Mouse (Mus musculus): ENCODE results near the gene Nxf1. TPM values are rescaled to one million over a fixed set of nuclear protein-coding genes. Genes with fewer than 3 reads are reported as not detected.

Nxf1 gene
- total RNA-seq, 1 experiment from 2014 or later, result 183 TPM

DNA sequence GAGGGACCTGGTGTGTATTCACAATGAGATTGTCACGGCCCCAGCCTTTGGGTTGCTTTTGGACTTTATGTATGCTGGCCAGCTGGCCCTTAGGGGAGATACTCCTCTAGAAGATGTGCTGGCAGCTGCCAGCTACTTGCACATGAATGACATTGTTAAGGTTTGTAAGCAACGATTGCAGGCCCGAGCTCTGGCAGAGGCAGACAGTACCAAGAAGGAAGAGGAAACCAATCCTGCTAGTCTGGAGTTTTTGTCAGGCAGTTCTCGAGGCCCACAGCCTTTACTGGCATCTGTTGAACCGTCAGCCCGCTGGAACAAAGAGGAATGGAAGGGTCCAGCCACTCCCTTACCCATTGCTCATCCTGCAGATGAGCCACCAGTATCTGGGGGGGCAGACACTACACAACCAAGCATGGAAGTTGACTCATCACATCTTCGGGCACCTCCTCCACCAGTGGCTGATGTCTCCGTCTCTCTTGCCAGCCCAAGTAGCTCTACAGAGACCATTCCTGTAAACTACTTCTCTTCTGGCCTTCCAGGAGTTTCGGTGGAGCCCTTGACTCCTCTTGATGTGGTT is 46.4 kb downstream of the Nxf1 start:
- no peak for ATAC-seq (ENCODE audit: extremely low read depth, insufficient number of reproducible peaks, low FRiP score, poor library complexity, severe bottlenecking)

GRCm38 (mm10) chr19:8803879-8804660 is 47.2 kb downstream of the Nxf1 start:
- no peak for ATAC-seq (ENCODE audit: extremely low read depth, insufficient number of reproducible peaks, low FRiP score, poor library complexity, severe bottlenecking)

GRCm38 (mm10) chr19:8806810-8807209 is 49.9 kb downstream of the Nxf1 start:
- ATAC-seq (ENCODE audit: extremely low read depth, insufficient number of reproducible peaks, low FRiP score, poor library complexity, severe bottlenecking), result no peak

DNA sequence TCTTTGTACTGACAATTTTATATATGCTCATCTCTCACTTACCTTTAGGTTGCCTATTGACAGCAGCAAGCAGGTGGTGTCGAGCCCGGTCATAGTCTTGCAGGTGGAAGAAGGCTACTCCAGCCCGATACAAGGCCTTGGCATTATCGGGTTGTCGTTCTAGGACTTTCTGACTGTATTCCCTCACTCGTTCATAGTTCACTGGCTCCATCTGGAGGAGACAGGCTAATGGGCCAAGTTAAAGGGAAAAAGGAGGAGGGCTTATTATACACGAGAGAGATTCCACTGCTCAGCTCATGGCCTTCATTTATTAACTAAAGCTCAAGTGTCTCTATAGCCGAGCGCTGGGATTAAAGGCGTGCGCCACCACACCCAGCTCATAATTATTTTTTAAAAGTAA is 58.9 kb downstream of the Nxf1 start:
- no peak for ATAC-seq (ENCODE audit: extremely low read depth, insufficient number of reproducible peaks, low FRiP score, poor library complexity, severe bottlenecking)

GRCm38 (mm10) chr19:8817001-8817400 is 60.1 kb downstream of the Nxf1 start:
- ATAC-seq (ENCODE audit: extremely low read depth, insufficient number of reproducible peaks, low FRiP score, poor library complexity, severe bottlenecking), result no peak

DNA sequence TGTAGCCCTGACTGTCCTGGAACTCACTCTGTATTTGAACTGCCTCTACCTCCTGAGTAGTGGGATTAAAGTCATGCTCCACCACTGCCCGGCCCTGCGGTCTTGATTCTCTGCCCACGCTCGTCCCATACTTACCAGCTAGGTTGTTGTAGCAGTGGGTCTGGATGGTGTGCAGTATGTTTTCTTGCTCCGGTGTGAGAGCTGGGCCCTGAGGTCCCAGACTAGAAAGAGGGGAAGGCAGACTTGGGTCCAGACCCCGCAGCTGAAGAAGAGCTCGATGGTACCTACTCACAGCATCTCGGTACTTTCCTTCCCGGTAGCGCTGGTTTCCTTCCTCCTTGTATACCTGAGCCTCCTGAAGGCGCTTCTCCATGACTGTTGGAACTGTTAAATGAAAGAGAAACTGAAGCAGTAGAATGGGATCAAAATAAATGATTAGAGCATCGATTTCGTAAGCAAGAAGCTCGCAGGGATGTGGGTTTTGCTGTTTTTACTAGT is 61.5 kb downstream of the Nxf1 start:
- no peak for ATAC-seq (ENCODE audit: extremely low read depth, insufficient number of reproducible peaks, low FRiP score, poor library complexity, severe bottlenecking)

DNA sequence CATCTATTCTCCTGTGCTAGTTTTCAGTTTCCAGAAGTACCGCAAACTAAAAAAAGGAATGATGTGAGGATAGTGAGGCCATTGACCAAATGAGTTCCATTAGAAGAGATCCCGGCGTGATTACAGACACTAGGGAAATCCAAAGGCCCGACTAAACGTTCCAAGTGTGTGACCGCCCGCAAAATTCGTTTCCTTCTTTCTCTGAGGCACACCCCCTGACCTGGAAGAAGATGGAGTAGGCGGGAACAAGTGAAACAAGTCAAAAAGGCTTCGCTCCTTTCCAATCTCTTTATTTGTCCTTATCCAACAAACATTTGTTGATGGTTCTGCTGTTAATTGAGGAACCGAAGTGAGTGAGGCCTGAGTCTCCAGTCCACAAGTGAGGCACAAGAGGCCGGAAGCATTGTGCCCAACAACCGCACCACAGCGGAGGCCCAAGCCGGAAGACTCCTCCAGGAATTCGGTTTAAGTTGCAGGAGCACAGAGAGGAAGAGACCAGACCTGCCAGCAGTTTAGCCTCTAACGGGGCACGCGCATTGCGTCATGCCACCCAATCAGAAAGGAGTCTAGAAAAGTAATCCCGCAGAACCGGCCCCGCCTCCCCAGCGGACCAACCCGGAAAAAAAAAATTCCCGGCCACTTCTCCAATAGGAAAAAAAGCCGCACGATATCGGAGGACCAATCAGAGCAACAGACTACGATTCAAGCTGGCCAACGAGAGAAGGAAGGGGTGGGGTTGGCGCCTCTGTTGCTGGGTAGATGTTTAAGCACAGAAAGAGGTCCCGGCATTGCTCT is 62.1 kb downstream of the Nxf1 start, which contains the start of gene Ttc9c:
Ttc9c (minus strand) TSS at position 533 of the 795 bp plus-strand sequence.
- ATAC-seq (ENCODE audit: extremely low read depth, insufficient number of reproducible peaks, low FRiP score, poor library complexity, severe bottlenecking), result peak; percentile 68

DNA sequence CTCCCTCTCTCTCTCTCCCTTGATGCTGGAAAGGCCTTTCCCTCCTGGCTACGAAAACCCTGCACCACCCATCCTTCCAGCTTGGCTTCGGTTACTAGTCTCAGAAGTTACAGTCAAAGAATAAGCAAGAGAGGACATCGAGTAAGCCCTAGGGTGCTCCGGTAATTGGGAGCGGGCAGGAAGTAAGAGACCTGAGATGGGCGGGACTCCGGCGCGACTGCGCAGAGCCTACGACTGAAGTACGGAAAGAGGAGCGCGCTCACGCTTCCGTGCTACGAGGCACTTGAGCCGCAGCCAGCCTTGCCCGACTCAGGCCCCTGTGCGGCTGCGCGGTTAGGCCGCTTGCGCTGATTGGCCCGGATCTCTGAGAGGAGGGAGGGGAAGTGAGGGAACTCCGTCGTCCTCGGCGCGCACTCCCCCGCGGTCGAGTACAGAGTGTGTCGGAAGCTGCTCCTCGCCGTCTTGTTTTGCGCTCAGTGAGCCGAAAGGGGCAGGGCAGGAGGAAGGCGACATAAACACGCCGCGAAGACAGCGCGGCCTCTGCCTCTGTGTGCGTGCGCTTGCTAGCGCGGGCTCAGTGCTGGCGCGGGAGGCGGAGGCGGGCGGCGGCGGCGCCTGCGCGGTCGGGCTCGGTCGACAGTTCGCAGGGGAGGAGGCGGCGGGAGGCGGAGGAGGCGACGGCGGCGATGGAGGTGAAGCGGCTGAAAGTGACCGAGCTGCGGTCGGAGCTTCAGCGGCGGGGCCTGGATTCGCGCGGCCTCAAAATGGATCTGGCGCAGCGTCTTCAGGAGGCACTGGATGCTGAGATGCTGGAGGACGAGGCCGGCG is 62.9 kb downstream of the Nxf1 start, which contains the start of gene Hnrnpul2:
Hnrnpul2 (plus strand) TSS at position 415 of the 828 bp plus-strand sequence.
- peak; percentile 85 for ATAC-seq (ENCODE audit: extremely low read depth, insufficient number of reproducible peaks, low FRiP score, poor library complexity, severe bottlenecking)

Other genes with a start within 250 kb of the Nxf1 start
- not detected in 2 replicates for gene Slc22a8, start 165.8 kb upstream of the Nxf1 start, total RNA-seq (2017)
- gene Slc22a6, start 139.0 kb upstream of the Nxf1 start, total RNA-seq (2017), result not detected in 2 replicates
- gene Chrm1, start 93.3 kb upstream of the Nxf1 start, total RNA-seq (2017), result not detected in 2 replicates
- gene Slc3a2, start 33.7 kb upstream of the Nxf1 start, total RNA-seq (2017), result 62.0 and 69.6 TPM in 2 replicates
- 36.4 and 46.0 TPM in 2 replicates for gene Wdr74, start 21.2 kb upstream of the Nxf1 start, total RNA-seq (2017)
- 7.2 TPM in 1 of 2 replicates, not detected in the other for gene 1700092M07Rik, start 16.4 kb upstream of the Nxf1 start, total RNA-seq (2017)
- gene Stx5a, start 15.7 kb upstream of the Nxf1 start, total RNA-seq (2017), result 144 and 149 TPM in 2 replicates
- 15.5 and 16.6 TPM in 2 replicates for gene Tmem223, start 13.9 kb downstream of the Nxf1 start, total RNA-seq (2017)
- 80.4 and 111 TPM in 2 replicates for gene Tmem179b, start 17.4 kb downstream of the Nxf1 start, total RNA-seq (2017)
- 9.2 and 11.6 TPM in 2 replicates for gene Taf6l, start 29.3 kb downstream of the Nxf1 start, total RNA-seq (2017)
- 30.0 and 32.5 TPM in 2 replicates for gene Polr2g, start 41.5 kb downstream of the Nxf1 start, total RNA-seq (2017)
- 2.5 and 4.2 TPM in 2 replicates for gene Zbtb3, start 45.5 kb downstream of the Nxf1 start, total RNA-seq (2017)
- gene Ttc9c, start 62.3 kb downstream of the Nxf1 start, total RNA-seq (2017), result 46.0 and 48.2 TPM in 2 replicates
- gene Hnrnpul2, start 62.9 kb downstream of the Nxf1 start, total RNA-seq (2017), result 110 and 115 TPM in 2 replicates
- 33.6 and 50.5 TPM in 2 replicates for gene AC129217.1, start 72.7 kb downstream of the Nxf1 start, total RNA-seq (2017)
- 15.8 and 22.6 TPM in 2 replicates for gene Bscl2, start 80.4 kb downstream of the Nxf1 start, total RNA-seq (2017)
- 0.23 and 0.25 TPM in 2 replicates for gene Gng3, start 82.1 kb downstream of the Nxf1 start, total RNA-seq (2017)
- gene Lrrn4cl, start 93.7 kb downstream of the Nxf1 start, total RNA-seq (2017), result not detected in 2 replicates
- 167 TPM in 2 replicates for gene Ubxn1, start 114.4 kb downstream of the Nxf1 start, total RNA-seq (2017)
- gene Uqcc3, start 123.8 kb downstream of the Nxf1 start, total RNA-seq (2017), result 38.4 and 59.9 TPM in 2 replicates
- gene Lbhd1, start 126.7 kb downstream of the Nxf1 start, total RNA-seq (2017), result 13.4 and 31.1 TPM in 2 replicates
- not detected in 2 replicates for gene Gm49403, start 126.9 kb downstream of the Nxf1 start, total RNA-seq (2017)
- 57.6 and 75.0 TPM in 2 replicates for gene 1810009A15Rik, start 131.8 kb downstream of the Nxf1 start, total RNA-seq (2017)
- gene Gm49416, start 131.9 kb downstream of the Nxf1 start, total RNA-seq (2017), result not detected in 2 replicates
- 9.0 and 9.2 TPM in 2 replicates for gene Ints5, start 135.9 kb downstream of the Nxf1 start, total RNA-seq (2017)
- gene Ganab, start 141.0 kb downstream of the Nxf1 start, total RNA-seq (2017), result 62.1 and 69.2 TPM in 2 replicates
- gene B3gat3, start 163.3 kb downstream of the Nxf1 start, total RNA-seq (2017), result 46.6 and 47.5 TPM in 2 replicates
- gene Rom1, start 172.3 kb downstream of the Nxf1 start, total RNA-seq (2017), result 2.6 and 3.1 TPM in 2 replicates
- 75.3 and 92.8 TPM in 2 replicates for gene Eml3, start 172.5 kb downstream of the Nxf1 start, total RNA-seq (2017)
- gene Mta2, start 184.8 kb downstream of the Nxf1 start, total RNA-seq (2017), result 165 and 169 TPM in 2 replicates
- 25.9 and 29.6 TPM in 2 replicates for gene Tut1, start 196.8 kb downstream of the Nxf1 start, total RNA-seq (2017)
- gene Eef1g, start 210.0 kb downstream of the Nxf1 start, total RNA-seq (2017), result 345 and 391 TPM in 2 replicates
- gene Ahnak, start 232.2 kb downstream of the Nxf1 start, total RNA-seq (2017), result 181 and 193 TPM in 2 replicates